Mouse (Mus musculus) ES-Bruce4 (cell line): ENCODE measurements at regions not wholly inside any gene's neighbourhood (a gene's known extent, or its start where the extent isn't known, plus 50 kb on each side); places are given as distances from the start of the nearest gene placed in this dataset.

Experiments
- CTCF ChIP-seq: IDR thresholded peaks from one replicate; pipeline ENCODE4 v1.8.1; 2011; ENCODE audit warnings: low read depth, low read length
- EP300 ChIP-seq: IDR thresholded peaks from 2 replicates; pipeline ENCODE4 v1.6.1; 2011; ENCODE audit warnings: low read depth, low read length; ENCODE audit not compliant: insufficient read depth
- POLR2A ChIP-seq: IDR thresholded peaks from one replicate; pipeline ENCODE4 v1.8.1; 2011; ENCODE audit warnings: low read length; ENCODE audit not compliant: insufficient read depth

- TF ChIP-seq EP300, result no peak
- TF ChIP-seq CTCF, result no peak
- no peak for TF ChIP-seq POLR2A
Measured at GRCm38 (mm10) chr12:32445874-32446273, 67.4 kb downstream of the Ccdc71l start.
